Mouse (Mus musculus): ENCODE measurements around the gene Gm13212. TPM values are rescaled to one million over a fixed set of nuclear protein-coding genes. Genes with fewer than 3 reads are reported as not detected.
"Not testable (repeated sequence)": the region's sequence is repeated elsewhere in the genome, so short reads cannot be mapped to it uniquely, and the experiment has no call there.

Gm13212 gene
- polyA plus RNA-seq (2012; rRNA removed) = 0.16 TPM in 2 replicates

DNA sequence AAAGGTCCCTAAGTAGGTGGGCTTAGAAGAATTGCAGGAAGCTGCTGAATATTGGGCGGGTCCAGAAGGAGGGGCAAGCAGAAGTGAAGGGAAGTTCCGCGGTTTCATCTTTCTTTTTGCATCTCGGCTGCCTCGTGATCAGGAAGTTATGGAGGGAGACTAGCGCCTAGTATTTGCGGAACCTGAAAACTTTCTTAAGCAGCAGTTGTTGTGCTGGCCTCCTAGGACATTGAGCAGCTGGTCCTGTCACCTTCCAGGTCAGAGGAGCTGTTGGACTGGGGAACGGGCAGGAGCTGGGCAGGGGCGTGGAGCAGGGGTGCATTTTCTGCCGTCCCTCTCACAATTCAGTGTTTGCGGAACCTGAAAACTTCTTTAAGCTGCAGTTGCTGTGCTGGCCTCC, at the start of gene Gm13212:
TSS of gene Gm13212 (plus strand) at position 89 of the 400 bp plus-strand sequence.
- DNase-seq (ENCODE audit: low read depth, low spot score) = not testable (repeated sequence)
- 24% methylated on average over 11 of the region's 11 CpGs for WGBS

DNA sequence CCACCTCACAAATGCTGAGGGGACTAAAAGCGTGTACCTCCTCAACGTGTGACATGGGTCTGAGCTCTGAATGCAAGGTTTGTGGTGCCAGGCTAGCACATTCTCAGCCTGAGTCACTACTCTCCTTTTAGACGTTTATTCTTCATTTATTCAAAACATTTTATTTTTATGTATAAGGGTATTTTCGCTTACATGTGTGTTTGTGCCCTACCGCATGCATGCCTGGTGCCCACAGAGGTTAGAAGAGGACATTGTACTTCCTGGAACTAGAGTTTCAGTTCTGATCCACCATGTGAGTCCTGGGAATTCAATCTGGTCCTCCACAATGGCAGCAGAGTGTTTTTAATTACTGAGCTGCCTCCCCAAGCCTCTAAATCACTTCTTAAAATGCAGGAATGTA, 41.1 kb upstream of the Gm13212 start:
- not testable (repeated sequence) for DNase-seq (ENCODE audit: low read depth, low spot score)
- 73% methylated on average over 5 of the region's 5 CpGs for WGBS

DNA sequence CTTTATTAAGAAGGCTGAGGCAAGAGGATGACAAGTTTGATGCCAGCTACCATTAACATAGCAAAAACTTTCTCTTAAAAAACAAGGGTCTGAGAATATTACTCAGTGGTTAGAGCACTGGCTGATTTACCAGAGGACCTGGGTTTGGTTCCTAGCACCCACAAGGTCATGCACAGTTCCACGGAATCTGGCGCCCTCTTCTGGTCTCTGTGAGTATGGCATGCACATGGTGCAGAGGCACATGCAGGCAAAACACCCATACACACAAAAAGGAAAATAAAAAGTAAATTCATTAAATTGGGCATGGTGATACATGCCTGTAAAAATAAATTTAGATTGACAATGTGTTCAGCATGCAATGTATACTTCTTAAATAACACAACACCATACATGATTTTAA, 39.9 kb upstream of the Gm13212 start:
- whole genome bisulfite sequencing = 27% methylated on average over 2 of the region's 2 CpGs
- not testable (repeated sequence) for DNase-seq (ENCODE audit: low read depth, low spot score)

DNA sequence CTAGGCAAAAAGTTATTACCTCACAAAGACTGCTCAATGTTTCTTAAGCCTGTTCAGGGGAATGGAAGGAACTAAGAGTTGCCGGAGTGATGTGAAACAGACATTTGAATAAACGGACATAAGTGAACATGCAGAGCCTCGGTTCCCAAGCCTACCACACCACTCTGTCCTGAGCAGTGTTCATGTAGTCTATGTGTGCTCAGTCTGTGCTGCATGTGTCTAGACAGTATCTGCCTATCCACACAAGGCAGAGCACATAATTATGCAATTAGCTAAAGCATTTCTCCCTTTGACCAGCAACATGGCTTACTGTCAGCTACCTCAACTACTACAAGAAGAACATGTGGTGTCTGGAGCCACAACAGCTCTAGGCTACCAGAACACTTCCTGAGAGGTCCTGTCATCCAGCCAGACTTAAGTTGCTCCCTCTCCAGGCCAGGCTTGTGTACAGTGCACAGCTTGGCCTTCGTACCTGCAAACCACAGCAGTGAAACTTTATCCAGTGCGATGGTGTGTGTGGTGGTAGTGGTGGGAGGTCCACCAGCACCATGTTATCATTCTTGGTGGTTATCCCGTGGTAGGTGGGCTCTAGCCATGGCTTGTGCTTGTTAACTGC, 39.1 kb upstream of the Gm13212 start:
- DNase-seq (ENCODE audit: low read depth, low spot score) = not testable (repeated sequence)
- WGBS = 75% methylated on average over 6 of the region's 6 CpGs

DNA sequence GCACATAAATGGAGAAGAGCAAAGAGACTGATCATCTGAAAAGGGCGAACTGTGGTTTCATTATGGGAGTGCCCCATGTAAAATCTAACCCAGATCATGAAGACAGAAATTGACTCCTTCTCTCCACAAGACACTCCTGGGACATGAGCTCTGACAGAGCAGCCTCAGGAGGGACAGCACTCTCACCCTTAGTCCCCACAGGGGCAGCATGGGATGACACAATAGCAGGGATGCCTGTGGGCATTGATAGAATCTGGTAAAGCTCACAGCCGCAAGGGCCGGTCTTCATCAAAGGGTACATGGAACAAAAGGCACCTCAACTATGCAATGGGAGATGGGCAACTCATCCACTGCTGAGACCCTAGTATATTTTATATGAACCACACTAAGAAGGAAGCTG, 38.5 kb upstream of the Gm13212 start:
- not testable (repeated sequence) for DNase-seq (ENCODE audit: low read depth, low spot score)
- 95% methylated on average over 3 of the region's 3 CpGs for WGBS

DNA sequence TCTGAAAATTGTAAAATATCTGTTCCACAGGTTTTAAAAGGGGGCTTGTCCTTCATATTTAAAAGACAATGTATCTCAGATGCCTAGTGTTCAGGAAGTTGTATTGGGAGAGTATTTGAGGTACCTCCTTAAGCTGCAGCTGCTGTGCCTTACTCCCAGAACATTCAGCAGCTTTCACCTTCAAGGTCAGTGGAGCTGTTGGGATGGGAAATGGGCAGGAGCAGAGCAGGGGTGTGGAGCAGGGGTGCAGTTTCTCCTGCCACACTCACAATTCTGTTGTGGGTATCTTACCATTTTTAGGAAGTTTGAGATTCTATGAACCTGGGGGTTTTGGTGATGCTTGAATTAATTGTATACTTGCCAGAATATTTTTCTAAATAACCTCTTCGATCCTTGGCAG, 28.3 kb upstream of the Gm13212 start:
- 72% methylated on average over 1 of the region's 1 CpGs for WGBS
- DNase-seq (ENCODE audit: low read depth, low spot score) = no peak

DNA sequence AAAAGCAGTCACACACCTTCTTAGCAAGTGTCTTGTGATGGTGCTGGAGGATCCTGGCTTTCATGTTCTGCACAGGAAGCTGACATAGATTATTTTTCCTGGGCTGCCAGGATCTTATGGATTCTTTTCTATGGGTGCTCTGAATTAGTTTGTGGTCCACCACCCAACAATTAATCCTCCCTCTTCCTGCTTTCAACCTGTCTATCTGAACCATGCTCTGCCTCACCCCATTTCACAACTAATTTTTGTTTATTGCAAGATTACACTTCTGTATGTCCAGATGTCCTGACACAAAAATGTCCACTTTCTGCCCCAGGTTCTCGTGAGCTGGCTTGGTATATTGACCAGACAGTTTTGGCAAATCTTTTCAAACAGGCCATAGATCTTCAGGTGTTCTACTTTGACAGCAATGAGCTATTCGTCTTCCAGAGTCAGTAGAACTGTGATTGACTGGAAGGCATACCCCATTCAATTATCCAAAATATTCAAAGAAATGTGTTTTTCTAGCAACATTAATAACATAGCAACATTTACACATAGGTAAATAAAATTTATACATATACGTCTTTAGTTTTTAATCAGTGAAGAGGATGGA, 25.4 kb upstream of the Gm13212 start:
- 36% methylated on average over 3 of the region's 3 CpGs for WGBS
- no peak for DNase-seq (ENCODE audit: low read depth, low spot score)

DNA sequence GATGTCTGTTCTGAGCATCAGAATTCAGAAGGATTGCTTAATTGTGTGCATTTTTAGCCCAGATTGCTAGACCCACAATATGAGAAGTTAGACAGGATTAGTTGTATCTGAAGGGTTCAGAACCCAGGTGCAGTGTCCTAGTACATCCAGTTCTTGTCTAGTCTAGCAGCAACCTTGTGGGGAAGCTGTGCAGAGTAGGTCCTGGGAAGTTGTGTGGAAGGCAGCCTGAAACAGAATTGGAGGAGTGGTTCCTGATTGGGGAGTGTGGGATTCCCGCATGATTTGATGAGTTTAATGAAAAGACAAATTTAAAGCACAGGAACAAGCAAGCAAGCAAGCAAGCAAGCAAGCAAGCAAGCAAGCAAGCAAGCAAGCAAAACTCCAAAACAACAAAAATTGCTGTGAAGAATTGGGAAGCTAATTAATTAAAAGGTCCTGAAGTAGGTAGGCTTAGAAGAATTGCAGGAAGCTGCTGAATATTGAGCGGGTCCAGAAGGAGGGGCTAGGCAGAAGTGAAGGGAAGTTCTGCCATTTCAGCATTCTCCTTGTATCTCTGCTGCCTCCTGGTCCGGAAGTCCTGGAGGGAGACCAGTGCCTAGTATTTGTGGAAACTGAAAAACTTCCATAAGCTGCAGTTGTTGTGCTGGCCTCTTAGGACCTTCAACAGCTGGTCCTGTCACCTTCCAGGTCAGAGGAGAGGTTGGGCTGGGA, 20.7 kb upstream of the Gm13212 start:
- WGBS = 68% methylated on average over 3 of the region's 3 CpGs
- DNase-seq (ENCODE audit: low read depth, low spot score) = no peak

DNA sequence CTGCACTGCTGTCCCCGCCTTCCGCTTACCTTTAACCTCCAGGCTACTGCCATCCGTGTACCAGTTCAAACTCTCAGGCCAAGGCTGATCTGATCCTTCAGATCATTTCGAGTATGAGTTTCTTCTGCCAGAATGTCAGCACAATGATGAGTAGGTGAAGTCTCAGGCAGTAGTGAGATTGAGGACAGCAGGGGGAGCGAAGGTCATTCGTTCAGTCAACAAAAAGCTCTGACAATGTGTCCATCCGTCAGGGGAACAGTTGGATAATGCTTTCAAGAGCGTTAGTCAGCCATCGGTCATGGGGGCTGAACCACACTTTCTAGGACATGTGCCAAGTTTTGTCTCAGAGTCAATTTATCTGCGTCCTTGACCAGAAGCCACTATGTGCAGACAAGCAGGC, 14.5 kb upstream of the Gm13212 start:
- DNase-seq (ENCODE audit: low read depth, low spot score) = not testable (repeated sequence)
- 78% methylated on average over 10 of the region's 10 CpGs for WGBS

DNA sequence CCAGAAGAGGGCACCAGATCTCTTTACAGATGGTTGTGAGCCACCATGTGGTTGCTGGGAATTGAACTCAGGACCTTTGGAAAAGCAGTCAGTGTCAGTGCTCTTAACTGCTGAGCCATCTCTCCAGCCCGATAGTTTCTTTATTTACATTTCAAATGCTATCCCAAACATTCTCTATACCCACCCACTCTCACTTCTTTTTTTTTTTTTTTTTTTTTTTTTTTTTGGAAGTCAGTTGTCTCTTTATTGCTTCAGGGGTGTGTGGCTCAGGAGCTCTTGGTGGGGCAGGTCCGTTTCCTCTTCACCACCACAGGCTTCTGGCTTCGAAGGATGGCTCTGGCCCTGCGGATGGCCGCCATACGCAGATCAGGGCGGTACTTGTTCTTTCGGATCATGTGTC, 8.3 kb upstream of the Gm13212 start:
- WGBS = 90% methylated on average over 8 of the region's 8 CpGs
- DNase-seq (ENCODE audit: low read depth, low spot score) = not testable (repeated sequence)

DNA sequence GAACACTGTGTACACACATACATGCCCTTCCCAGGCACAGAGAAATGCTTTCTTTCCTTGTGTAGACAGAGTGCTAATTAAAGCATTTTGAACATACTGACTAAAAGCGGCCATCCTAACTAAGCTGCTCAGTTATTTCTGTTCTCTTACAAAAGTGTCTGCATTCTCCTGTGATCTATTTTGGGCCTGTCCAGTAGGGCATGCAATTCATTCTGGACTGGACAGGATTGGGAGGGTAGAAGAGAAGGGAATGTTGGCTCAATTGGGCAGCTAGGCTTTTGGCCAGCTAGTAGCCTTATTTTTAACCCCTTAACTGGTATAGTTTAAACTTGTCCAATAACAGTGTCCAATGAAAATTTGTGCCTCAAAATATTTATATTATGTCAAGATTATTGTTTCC, 4.6 kb upstream of the Gm13212 start:
- WGBS = 82% methylated on average over 1 of the region's 1 CpGs
- DNase-seq (ENCODE audit: low read depth, low spot score) = not testable (repeated sequence)

DNA sequence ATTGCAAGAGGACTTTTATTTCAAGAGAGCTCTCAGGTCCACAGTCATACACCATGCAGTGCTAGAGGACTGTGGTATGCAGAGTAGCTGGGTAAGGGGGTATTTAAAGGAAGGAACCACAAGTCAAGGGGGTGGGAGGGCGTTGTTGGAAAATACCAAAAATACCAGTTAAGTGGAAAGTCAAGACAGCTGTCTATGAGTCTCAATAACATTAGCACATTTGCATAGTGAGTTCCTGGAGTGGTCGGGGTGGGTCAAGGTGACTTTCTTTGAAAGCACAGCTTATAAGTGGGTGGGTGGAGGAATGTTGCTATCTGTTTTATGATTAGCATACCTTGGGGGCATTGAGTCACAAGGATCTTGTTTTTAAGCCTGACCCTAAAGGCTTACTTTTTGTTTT, 1.1 kb downstream of the Gm13212 start:
- not testable (repeated sequence) for DNase-seq (ENCODE audit: low read depth, low spot score)
- WGBS = 78% methylated on average over 2 of the region's 2 CpGs

DNA sequence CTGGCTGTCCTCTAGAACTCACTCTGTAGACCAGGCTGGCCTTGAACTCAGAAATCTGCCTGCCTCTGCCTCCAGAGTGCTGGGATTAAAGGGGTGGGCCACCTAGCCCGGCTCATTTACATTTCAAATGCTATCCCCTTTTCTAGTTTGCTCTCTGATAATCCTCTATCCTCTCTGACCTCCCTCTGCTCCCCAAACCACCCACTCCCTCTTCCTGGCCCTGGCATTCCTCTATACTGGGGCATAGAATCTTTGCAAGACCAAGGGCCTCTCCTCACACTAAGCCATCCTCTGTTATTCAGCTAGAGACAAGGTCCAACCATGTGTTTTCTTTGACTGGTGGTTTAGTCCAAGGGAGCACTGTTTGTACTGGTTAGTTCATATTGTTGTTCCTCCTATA, 9.2 kb downstream of the Gm13212 start:
- 65% methylated on average over 1 of the region's 1 CpGs for WGBS
- not testable (repeated sequence) for DNase-seq (ENCODE audit: low read depth, low spot score)

DNA sequence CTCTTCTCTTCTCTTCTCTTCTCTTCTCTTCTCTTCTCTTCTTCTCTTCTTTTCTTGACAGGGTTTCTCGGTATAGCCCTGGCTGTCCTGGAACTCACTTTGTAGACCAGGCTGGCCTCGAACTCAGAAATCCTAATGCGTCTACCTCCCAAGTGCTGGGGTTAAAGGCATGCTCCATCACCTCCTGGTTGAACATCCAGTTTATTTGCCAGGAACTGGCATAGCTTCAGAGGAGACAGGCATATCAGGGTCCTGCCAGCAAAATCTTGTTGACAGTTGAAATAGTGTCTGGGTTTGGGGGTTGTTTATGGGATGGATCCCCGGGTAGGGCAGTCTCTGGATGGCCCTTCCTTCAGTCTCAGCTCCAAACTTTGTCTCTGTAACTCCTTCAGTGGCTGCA, 9.8 kb downstream of the Gm13212 start:
- DNase-seq (ENCODE audit: low read depth, low spot score) = not testable (repeated sequence)
- WGBS = 81% methylated on average over 4 of the region's 4 CpGs

DNA sequence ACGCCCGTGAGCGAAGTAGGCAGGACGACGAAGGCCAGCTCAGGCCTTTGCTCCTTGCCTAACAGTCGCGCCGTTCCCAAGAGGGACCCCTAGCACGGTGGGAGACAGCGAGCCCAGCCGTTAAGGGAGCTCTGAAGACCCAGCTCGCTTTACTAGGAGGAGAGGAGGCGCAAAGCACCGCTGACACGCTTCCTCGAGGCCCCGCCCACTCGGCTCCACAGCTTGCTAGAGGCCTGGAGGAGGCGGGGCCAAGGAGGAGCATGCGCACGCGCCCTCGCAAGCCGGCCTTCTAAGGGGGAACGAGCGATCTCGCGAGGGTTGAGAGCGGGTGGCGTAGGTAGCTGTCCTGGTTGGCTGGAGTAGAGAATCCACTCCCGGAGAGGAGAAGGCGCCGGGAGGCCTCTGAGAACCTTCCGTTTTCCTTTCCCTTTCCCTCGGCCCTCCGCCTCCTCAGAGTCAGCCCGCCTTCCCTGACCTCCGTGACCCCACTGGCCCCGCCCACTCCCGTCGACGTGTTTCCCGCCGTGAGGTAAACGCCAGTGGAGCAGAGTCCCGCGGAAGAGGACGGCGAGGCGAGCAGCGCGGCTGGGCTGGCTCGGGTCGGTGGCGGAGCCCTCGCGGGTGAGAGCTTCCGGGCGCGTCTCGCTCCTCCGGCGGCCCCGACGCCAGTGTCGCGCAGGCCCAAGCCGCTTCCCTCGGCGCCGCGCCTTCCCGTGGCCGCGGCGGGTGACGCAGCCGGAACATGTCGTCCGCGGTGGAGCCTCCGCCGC, 55.6 kb downstream of the Gm13212 start:
- DNase-seq (ENCODE audit: low read depth, low spot score) = not testable (repeated sequence)
- 39% methylated on average over 79 of the region's 83 CpGs for WGBS

DNA sequence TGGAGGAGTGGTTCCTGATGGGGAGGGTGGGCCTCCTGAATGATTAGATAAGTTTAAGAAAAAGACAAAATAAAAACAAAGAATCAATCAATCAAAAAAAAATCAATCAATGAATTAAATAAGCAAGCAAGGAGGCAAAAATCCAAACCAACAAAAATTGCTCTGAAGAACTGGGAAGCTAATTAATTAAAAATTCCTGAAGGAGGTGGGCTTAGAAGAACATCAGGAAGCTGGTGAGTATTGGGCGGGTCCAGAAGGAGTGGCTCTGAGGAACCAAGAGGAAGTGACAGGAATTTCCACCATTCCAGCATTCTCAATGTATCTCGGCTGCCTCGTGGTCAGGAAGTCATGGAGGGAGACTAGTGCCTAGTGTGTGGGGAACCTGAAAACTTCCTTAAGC, 85.4 kb downstream of the Gm13212 start, which contains the start of gene Zfp980:
TSS of gene Zfp980 (plus strand) at position 301 of the 400 bp plus-strand sequence.
- not testable (repeated sequence) for DNase-seq (ENCODE audit: low read depth, low spot score)
- WGBS = 76% methylated on average over 3 of the region's 3 CpGs

DNA sequence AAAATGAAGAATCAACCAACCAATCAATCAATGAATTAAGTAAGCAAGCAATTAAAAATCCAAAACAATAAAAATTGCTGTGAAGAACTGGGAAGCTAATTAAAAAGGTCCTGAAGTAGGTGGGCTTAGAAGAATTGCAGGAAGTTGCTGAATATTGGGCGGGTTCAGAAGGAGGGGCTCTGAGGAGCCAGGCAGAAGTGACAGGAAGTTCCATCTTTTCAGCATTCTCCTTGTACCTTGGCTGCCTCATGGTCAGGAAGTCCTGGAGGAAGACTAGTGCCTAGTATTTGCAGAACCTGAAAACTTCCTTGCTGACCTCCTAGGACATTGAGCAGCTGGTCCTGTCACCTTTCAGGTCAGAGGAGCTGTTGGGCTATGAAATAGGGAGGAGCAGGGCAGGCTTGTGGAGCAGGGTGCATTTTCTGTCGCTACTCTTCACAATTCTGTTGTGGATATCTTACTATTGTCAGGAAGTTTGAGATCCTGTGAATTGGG, 89.4 kb downstream of the Gm13212 start:
- 64% methylated on average over 2 of the region's 2 CpGs for WGBS
- not testable (repeated sequence) for DNase-seq (ENCODE audit: low read depth, low spot score)
